Mouse (Mus musculus) E14TG2a.4 (cell line): ENCODE measurements around the gene Scube2.

Source experiments
- CTCF ChIP-seq: conservative IDR thresholded peaks from 2 replicates; pipeline ENCODE4 v1.5.1; 2014; ENCODE audit warnings: low read length
- NANOG ChIP-seq: IDR thresholded peaks from 2 replicates; pipeline ENCODE4 v1.6.1; 2014; ENCODE audit warnings: borderline replicate concordance, low read length, mixed read lengths
- POU5F1 ChIP-seq: IDR thresholded peaks from 2 replicates; pipeline ENCODE4 v1.6.1; 2014; ENCODE audit warnings: low read length, borderline replicate concordance

DNA sequence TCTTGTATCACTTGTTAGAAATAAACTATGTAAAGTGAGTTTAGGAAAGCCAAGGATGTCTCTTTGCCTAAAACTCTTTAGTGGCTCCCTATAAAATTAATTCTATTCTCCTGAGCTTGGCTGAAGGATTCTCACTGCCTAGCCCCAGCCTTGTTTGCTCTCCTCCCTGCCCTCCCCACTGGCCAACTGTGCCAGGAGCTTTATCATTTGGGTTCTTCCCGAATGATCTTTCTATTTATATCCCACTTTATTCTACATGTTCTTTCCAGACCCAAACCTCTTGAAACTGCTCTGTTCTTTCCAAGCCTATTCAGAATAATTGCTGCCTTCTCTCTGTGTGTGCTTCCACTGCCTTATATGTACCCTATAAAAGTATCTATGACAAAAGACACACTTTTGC, 62.0 kb downstream of the Scube2 start:
- no peak for TF ChIP-seq POU5F1
- TF ChIP-seq CTCF: no peak
- no peak for TF ChIP-seq NANOG
